Mouse (Mus musculus): ENCODE data around the gene Mfsd11. TPM values are rescaled to one million over a fixed set of nuclear protein-coding genes. Genes with fewer than 3 reads are reported as not detected.
A peak's percentile ranks its signal among the peaks of the same experiment; 100 is the strongest.

Gene Mfsd11
- polyA plus RNA-seq, 1 experiment from 2014 or later, result 37.0 TPM

DNA sequence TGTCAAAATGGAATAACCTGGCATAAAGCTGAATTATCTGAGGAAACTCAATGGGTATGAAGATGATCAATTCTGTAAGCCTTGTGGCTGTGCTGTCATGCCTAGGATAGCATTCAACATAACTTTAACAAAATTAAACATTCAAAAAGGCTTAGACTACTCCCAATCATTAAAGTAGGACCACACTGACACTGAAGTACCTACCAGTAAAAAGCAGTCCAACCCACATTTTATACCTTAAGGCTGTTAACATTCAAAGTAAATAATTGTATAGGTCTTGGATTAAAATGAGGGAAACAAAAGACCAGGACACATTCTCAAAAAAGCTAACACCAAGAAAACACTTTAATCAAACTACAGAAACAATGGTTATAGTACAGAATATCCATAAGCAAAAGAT is 2.7 kb upstream of the Mfsd11 start:
- H3K36me3 ChIP-seq (ENCODE audit: control insufficient read depth, insufficient read depth, low read length), result peaks cover 2% of the 10 kb centered on the region; the same call in 1 of the 2 replicates
- H3K9ac ChIP-seq (ENCODE audit: low read depth, low read length), result no peak overlapping the region
- H3K4me3 ChIP-seq (ENCODE audit: low read depth, low read length), result no peak overlapping the region
- H3K27me3 ChIP-seq (ENCODE audit: control insufficient read depth, insufficient read depth, low read length), result no peaks in the 10 kb centered on the region
- no peak overlapping the region for H3K4me2 ChIP-seq (replicated peaks; ENCODE audit: low read depth, low read length)
- ATAC-seq (ENCODE audit: low FRiP score) (no peak), DNase-seq (ENCODE audit: low spot score) (no peak)
- no peak overlapping the region for H3K27ac ChIP-seq (ENCODE audit: low read depth, low read length)
- H3K4me1 ChIP-seq (replicated peaks; ENCODE audit: control insufficient read depth, insufficient read depth, low read length), result peaks cover 8% of the 10 kb centered on the region
- H3K9me3 ChIP-seq (ENCODE audit: control insufficient read depth, low read length), result no peaks in the 10 kb centered on the region

DNA sequence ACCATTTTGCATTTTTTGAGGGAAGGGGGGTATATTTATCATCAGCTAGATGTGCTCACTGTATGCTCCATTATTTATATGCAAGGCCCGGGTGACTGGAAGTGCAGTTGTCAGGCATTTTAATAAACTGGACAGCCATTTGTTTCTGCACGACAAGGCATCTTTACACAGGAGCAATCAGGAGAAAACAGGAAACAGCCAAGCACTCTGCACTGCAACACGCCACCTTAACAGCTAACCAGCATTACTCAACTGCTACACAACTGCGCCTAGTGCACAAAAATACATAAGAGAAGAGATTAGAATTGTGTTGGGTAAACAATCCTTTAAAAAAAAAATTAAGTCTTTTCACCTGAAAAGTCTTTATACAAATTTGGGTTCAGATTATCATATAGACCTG is 2.2 kb upstream of the Mfsd11 start:
- peak overlapping the region; percentile 75; the same call in 1 of the 2 replicates for H3K4me2 ChIP-seq (replicated peaks; ENCODE audit: low read depth, low read length)
- ATAC-seq (ENCODE audit: low FRiP score), result no peak
- peak overlapping the region; percentile 99 for H3K4me3 ChIP-seq (ENCODE audit: low read depth, low read length)
- peaks cover 2% of the 10 kb centered on the region; the same call in 1 of the 2 replicates for H3K36me3 ChIP-seq (ENCODE audit: control insufficient read depth, insufficient read depth, low read length)
- DNase-seq (ENCODE audit: low spot score), result no peak
- H3K4me1 ChIP-seq (replicated peaks; ENCODE audit: control insufficient read depth, insufficient read depth, low read length), result peaks cover 10% of the 10 kb centered on the region
- H3K27me3 ChIP-seq (ENCODE audit: control insufficient read depth, insufficient read depth, low read length), result no peaks in the 10 kb centered on the region
- H3K27ac ChIP-seq (ENCODE audit: low read depth, low read length), result no peak overlapping the region
- WGBS, result 70% methylated on average over 4 of the region's 4 CpGs
- no peaks in the 10 kb centered on the region for H3K9me3 ChIP-seq (ENCODE audit: control insufficient read depth, low read length)
- H3K9ac ChIP-seq (ENCODE audit: low read depth, low read length), result no peak overlapping the region

DNA sequence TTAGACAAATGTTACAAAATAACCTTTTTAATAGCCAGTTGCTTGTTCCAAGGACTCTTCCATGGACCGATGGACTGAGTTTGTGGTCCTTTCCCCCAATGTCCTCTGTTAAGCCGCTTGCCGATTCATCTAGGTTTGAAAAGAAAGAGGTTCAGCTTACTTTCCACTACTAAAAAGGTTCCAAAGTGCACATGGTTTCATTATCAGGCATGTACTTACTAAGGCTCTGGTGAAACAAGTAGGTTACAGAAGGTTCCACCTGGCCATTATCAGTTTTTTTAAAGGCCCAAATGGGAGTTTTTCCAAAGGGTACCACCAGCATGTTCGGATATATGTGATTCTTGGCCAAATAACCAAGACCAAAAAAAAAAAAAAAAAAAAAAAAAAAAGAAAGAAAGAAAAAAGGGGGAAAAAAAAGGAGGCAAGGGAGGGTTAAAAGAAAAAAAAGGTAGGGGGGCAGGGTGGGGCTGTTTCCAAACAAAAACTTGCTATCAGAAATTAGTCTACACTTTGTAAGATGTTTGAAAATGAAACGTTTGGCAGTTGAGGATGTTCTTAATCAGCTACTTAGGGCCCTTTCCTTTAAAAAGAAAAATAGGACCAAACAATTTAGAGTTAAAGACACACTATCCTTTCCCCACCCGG is 1.3 kb upstream of the Mfsd11 start:
- Histone ChIP-seq H3K36me3 (ENCODE audit: control insufficient read depth, insufficient read depth, low read length) (peaks cover 2% of the 10 kb centered on the region; the same call in 1 of the 2 replicates), H3K27ac (ENCODE audit: low read depth, low read length) (no peak overlapping the region)
- WGBS, result 47% methylated on average over 6 of the region's 6 CpGs

DNA sequence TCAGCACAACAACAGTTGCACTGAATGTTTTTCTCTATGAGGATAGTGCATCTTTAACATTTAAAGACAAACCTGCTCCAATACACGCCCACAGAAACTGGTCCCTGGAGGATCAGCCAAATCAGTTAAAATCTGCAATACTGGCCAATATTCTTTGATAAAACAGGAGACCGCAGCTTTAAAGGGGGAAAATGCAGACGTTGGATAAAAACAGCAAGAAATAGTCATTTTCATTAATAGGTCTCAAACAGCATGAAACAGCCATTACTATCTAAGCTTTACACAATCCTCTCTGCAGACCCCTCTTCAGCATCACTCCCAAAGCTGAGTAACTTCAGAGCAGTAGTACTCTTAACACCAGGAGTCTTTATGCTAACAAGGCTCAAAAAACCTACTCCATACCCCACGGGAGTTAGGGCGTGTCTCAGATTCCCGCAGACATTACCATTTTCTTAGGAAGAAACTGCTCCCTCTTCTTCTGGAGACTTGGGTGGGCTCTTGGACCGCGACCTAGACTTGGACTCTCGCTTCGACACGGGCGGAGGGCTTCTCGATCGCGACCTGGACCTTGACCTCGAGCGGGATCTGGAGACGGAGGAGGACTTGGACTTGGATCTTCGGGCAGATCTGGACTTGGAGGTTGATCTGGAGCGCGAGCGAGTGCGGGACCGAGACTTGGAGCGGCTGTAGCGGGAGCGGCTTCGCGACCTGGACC is 507 bp upstream of the Mfsd11 start:
- Histone ChIP-seq H3K27ac (ENCODE audit: low read depth, low read length) (peak overlapping the region; percentile 97), H3K36me3 (ENCODE audit: control insufficient read depth, insufficient read depth, low read length) (peaks cover 2% of the 10 kb centered on the region; the same call in 1 of the 2 replicates), H3K4me3 (ENCODE audit: low read depth, low read length) (peak overlapping the region; percentile 99), H3K4me2 (replicated peaks; ENCODE audit: low read depth, low read length) (peak overlapping the region; percentile 75), H3K4me1 (replicated peaks; ENCODE audit: control insufficient read depth, insufficient read depth, low read length) (peaks cover 10% of the 10 kb centered on the region), H3K9me3 (ENCODE audit: control insufficient read depth, low read length) (no peaks in the 10 kb centered on the region), H3K9ac (ENCODE audit: low read depth, low read length) (peak overlapping the region; percentile 97), H3K27me3 (ENCODE audit: control insufficient read depth, insufficient read depth, low read length) (no peaks in the 10 kb centered on the region)
- no peak for ATAC-seq (ENCODE audit: low FRiP score)
- WGBS, result under 1% methylated on average over 29 of the region's 29 CpGs
- DNase-seq (ENCODE audit: low spot score), result no peak

More for the DNA sequence above, 1.3 kb upstream of the Mfsd11 start:
- Histone ChIP-seq H3K4me1 (replicated peaks; ENCODE audit: control insufficient read depth, insufficient read depth, low read length) (peaks cover 10% of the 10 kb centered on the region), H3K27me3 (ENCODE audit: control insufficient read depth, insufficient read depth, low read length) (no peaks in the 10 kb centered on the region), H3K4me3 (ENCODE audit: low read depth, low read length) (peak overlapping the region; percentile 99), H3K9ac (ENCODE audit: low read depth, low read length) (peak overlapping the region; percentile 97), H3K9me3 (ENCODE audit: control insufficient read depth, low read length) (no peaks in the 10 kb centered on the region), H3K4me2 (replicated peaks; ENCODE audit: low read depth, low read length) (peak overlapping the region; percentile 75)
- DNase-seq (ENCODE audit: low spot score) (no peak), ATAC-seq (ENCODE audit: low FRiP score) (no peak)

DNA sequence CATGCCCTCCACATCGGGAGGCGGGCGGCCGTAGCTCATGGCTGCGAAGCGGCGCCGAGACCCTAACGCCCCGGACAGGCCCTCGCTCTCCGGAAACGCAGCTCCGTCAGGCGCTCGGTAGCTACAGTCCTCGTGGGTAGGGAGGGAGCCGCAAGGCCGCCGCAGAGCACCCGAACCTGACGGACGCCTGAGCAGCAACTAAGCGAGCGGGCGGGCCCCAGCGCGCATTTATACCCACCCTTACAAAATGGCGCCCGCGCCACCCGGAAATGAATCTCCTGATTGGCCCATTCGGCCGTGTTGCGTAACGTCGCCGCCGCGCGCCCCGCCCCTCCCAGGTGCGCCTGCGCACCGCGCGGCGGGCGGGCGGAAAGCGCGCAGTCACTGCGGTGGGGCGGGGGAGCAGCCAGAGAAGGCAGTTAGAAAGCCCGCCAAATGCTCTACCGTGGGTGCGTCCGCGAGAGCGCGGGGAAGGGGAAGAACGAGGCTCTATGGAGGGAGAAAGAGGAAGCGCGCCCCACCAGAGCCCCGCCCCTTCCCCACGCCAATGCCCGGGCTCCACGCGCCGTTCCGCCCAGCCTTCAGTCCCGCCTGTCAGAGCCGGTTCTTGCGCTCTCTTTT is 761 bp downstream of the Mfsd11 start, which contains the start of gene Srsf2:
Gene Srsf2, minus strand, starts transcription at position 204 of the 621 bp plus-strand sequence.
- ATAC-seq (ENCODE audit: low FRiP score) (peak; percentile 91), DNase-seq (ENCODE audit: low spot score) (peak; percentile 98)
- Histone ChIP-seq H3K27me3 (ENCODE audit: control insufficient read depth, insufficient read depth, low read length) (no peaks in the 10 kb centered on the region), H3K4me2 (replicated peaks; ENCODE audit: low read depth, low read length) (peak within 1 kb of the TSS; percentile 75), H3K9ac (ENCODE audit: low read depth, low read length) (peak within 1 kb of the TSS; percentile 97), H3K9me3 (ENCODE audit: control insufficient read depth, low read length) (no peaks in the 10 kb centered on the region), H3K4me3 (ENCODE audit: low read depth, low read length) (peak within 1 kb of the TSS; percentile 99), H3K4me1 (replicated peaks; ENCODE audit: control insufficient read depth, insufficient read depth, low read length) (peaks cover 10% of the 10 kb centered on the region), H3K36me3 (ENCODE audit: control insufficient read depth, insufficient read depth, low read length) (peaks cover 2% of the 10 kb centered on the region; the same call in 1 of the 2 replicates), H3K27ac (ENCODE audit: low read depth, low read length) (peak within 1 kb of the TSS; percentile 97)
- 1% methylated on average over 53 of the region's 74 CpGs for WGBS

DNA sequence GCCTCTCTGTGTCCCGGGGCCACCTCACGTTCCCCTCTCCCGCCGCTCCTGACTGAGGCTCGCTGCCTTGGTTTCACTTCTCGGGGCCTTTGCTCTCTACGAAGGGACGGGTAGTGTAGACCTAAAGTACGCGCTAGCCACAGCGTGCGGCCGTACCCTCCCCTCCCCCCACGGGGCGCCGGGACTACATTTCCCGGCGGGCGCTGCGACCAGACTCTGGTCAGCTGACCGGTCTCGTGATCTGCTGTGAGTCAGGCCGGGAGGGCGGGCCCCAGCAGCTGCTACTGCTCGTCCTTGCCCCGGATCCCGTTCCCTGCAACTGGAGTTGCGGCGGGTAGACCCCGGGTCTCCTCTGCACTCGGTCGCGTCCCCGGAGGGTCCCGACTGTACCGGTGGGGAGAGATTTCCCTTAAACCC is 1.3 kb downstream of the Mfsd11 start:
- peak overlapping the region; percentile 97 for H3K27ac ChIP-seq (ENCODE audit: low read depth, low read length)
- WGBS, result 1% methylated on average over 35 of the region's 36 CpGs
- peaks cover 2% of the 10 kb centered on the region; the same call in 1 of the 2 replicates for H3K36me3 ChIP-seq (ENCODE audit: control insufficient read depth, insufficient read depth, low read length)
- peak; percentile 98 for DNase-seq (ENCODE audit: low spot score)
- no peaks in the 10 kb centered on the region for H3K9me3 ChIP-seq (ENCODE audit: control insufficient read depth, low read length)
- ATAC-seq (ENCODE audit: low FRiP score), result peak; percentile 94
- peak overlapping the region; percentile 97 for H3K9ac ChIP-seq (ENCODE audit: low read depth, low read length)
- no peaks in the 10 kb centered on the region for H3K27me3 ChIP-seq (ENCODE audit: control insufficient read depth, insufficient read depth, low read length)
- peak overlapping the region; percentile 75 for H3K4me2 ChIP-seq (replicated peaks; ENCODE audit: low read depth, low read length)
- H3K4me3 ChIP-seq (ENCODE audit: low read depth, low read length), result peak overlapping the region; percentile 99
- peaks cover 10% of the 10 kb centered on the region for H3K4me1 ChIP-seq (replicated peaks; ENCODE audit: control insufficient read depth, insufficient read depth, low read length)

DNA sequence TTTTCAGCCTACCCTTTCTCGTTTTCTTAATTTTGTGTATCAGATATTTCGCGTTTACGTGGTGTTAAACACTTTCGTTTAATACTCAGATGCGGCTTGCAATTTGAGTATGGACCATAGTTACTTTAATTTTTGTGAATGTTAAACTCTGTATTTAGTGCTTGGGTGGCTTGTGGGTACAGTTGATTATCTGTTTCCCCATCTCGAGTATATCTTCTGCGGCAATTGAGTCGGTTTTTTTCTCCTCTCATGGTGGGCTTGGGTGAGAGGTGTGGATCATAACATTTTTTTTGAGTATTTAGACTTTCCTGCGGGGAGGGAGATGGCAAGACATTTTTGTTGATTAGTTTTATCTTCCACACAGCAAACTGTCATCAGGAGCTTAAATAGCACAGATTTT is 2.0 kb downstream of the Mfsd11 start:
- no peak for ATAC-seq (ENCODE audit: low FRiP score)

DNA sequence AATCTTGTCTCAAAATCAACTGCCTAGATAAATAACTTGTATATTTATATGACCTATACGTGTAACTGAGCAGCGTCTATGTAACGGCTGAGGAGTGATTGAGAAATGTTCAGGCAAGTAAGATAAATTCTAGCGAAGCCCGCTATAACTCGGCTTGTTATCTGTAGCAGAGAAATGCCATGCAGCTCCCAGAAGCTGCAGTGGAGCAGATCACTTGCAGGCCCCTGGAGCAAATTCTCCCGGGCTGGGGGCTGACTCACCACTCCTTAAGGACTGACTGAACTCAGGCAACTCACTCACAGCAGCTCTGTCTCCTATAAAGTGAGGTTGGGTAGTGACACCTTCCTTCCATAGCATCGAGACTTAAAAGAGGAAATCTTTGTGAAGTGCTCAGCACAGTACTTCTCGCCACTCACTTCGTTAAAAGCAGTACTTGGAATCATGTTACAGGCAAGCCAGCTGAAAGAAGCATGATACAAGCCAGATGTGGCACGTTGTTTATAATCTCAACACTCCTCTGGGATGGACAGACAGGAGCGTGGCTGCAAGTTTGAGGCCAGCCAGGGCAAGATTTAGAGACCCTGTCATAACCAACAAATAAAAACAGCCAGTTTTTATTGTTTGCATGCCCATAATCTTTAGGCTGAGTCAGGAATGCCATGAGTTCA is 5.1 kb downstream of the Mfsd11 start:
- Histone ChIP-seq H3K9me3 (ENCODE audit: control insufficient read depth, low read length) (no peaks in the 10 kb centered on the region), H3K4me1 (replicated peaks; ENCODE audit: control insufficient read depth, insufficient read depth, low read length) (peaks cover 5% of the 10 kb centered on the region; the same call in 1 of the 2 replicates), H3K4me3 (ENCODE audit: low read depth, low read length) (no peak overlapping the region), H3K36me3 (ENCODE audit: control insufficient read depth, insufficient read depth, low read length) (no peaks in the 10 kb centered on the region), H3K4me2 (replicated peaks; ENCODE audit: low read depth, low read length) (no peak overlapping the region), H3K9ac (ENCODE audit: low read depth, low read length) (no peak overlapping the region), H3K27me3 (ENCODE audit: control insufficient read depth, insufficient read depth, low read length) (no peaks in the 10 kb centered on the region), H3K27ac (ENCODE audit: low read depth, low read length) (no peak overlapping the region)
- no peak for ATAC-seq (ENCODE audit: low FRiP score)
- WGBS, result 77% methylated on average over 12 of the region's 12 CpGs
- no peak for DNase-seq (ENCODE audit: low spot score)

More for the DNA sequence above, 2.0 kb downstream of the Mfsd11 start:
- peak overlapping the region; percentile 99 for H3K4me3 ChIP-seq (ENCODE audit: low read depth, low read length)
- DNase-seq (ENCODE audit: low spot score), result no peak
- WGBS, result 49% methylated on average over 10 of the region's 10 CpGs
- peak overlapping the region; percentile 97 for H3K9ac ChIP-seq (ENCODE audit: low read depth, low read length)
- no peaks in the 10 kb centered on the region for H3K27me3 ChIP-seq (ENCODE audit: control insufficient read depth, insufficient read depth, low read length)
- no peaks in the 10 kb centered on the region for H3K9me3 ChIP-seq (ENCODE audit: control insufficient read depth, low read length)
- peaks cover 10% of the 10 kb centered on the region for H3K4me1 ChIP-seq (replicated peaks; ENCODE audit: control insufficient read depth, insufficient read depth, low read length)
- H3K27ac ChIP-seq (ENCODE audit: low read depth, low read length), result no peak overlapping the region
- H3K36me3 ChIP-seq (ENCODE audit: control insufficient read depth, insufficient read depth, low read length), result peaks cover 2% of the 10 kb centered on the region; the same call in 1 of the 2 replicates
- H3K4me2 ChIP-seq (replicated peaks; ENCODE audit: low read depth, low read length), result peak overlapping the region; percentile 75
